In genomic region chr2:32150562-32150923, GRCm38 (mm10) we compare ENCODE assay signal across 9 mouse cellular contexts. TPM values are rescaled to one million over a fixed set of nuclear protein-coding genes. Genes with fewer than 3 reads are reported as not detected.
DNase-seq lines count a peak whose midpoint lies in the region; ATAC-seq and TF ChIP-seq lines count a peak whose summit lies in the region.
"Had no signal": no experiment of that assay in that cellular context is flagged by ENCODE, and none has a peak within 500 bp of the region (broad histone marks: within the 10 kb centered on the region; RNA-seq: fewer than 3 reads in every experiment).

No protein-coding gene starts in this region.

- peaks cover 40% of the 10 kb centered on the region for H3K4me1 ChIP-seq in kidney, embryonic 15.5 days
- H3K4me1 ChIP-seq in bone marrow, adult 2 months (ENCODE audit: control insufficient read depth, insufficient read depth, low read length), result peaks cover 3% of the 10 kb centered on the region
- H3K4me1 ChIP-seq in hindbrain, embryonic 13.5 days (replicated peaks), result peaks cover 47% of the 10 kb centered on the region
- H3K4me1 ChIP-seq in midbrain, embryonic 16.5 days (ENCODE audit: control insufficient read depth, insufficient read depth, low read length), result peaks cover 40% of the 10 kb centered on the region

- no peaks in the 10 kb centered on the region for H3K27me3 ChIP-seq in kidney, embryonic 15.5 days
- no peaks in the 10 kb centered on the region for H3K27me3 ChIP-seq in hindbrain, embryonic 13.5 days
- no peaks in the 10 kb centered on the region for H3K27me3 ChIP-seq in midbrain, embryonic 16.5 days (ENCODE audit: control insufficient read depth, insufficient read depth, low read depth, low read length)

- ATAC-seq in kidney, embryonic 15.5 days (replicated peaks; ENCODE audit: low FRiP score), result no peak
- ATAC-seq in hindbrain, embryonic 13.5 days (ENCODE audit: low FRiP score), result peak; percentile 76
- peak; percentile 79 for ATAC-seq in midbrain, embryonic 16.5 days
- ATAC-seq: activated CD4-positive, CD25-positive, alpha-beta regulatory T cell, adult 4 months had no signal

- TF ChIP-seq CTCF in bone marrow, adult 2 months (IDR thresholded peaks at IDR 0.05; ENCODE audit: control insufficient read depth, insufficient read depth, low read length), result no peak

- peak overlapping the region; percentile 69 for H3K4me2 ChIP-seq in kidney, embryonic 15.5 days
- peak overlapping the region; percentile 100 for H3K4me2 ChIP-seq in hindbrain, embryonic 13.5 days
- H3K4me2 ChIP-seq in midbrain, embryonic 16.5 days (ENCODE audit: low read length), result peak overlapping the region; percentile 100

- intact Hi-C loops in gastrocnemius, postnatal 14 days (cut with DNase I; ENCODE audit: low total_unique reads), result loop anchor here (5.0 kb wide), 1 partner anchor 42 kb away; no protein-coding TSS in a partner anchor

- peak overlapping the region; percentile 99 for H3K27ac ChIP-seq in kidney, embryonic 15.5 days
- H3K27ac ChIP-seq in bone marrow, adult 2 months (ENCODE audit: control insufficient read depth, insufficient read depth, low read depth, low read length, poor library complexity), result peak overlapping the region; percentile 16; the same call in 1 of the 2 replicates
- peak overlapping the region; percentile 100 for H3K27ac ChIP-seq in hindbrain, embryonic 13.5 days
- H3K27ac ChIP-seq in midbrain, embryonic 16.5 days (ENCODE audit: low read length), result peak overlapping the region; percentile 99

- peak overlapping the region; percentile 87 for H3K4me3 ChIP-seq in kidney, embryonic 15.5 days (replicated peaks)
- peak overlapping the region; percentile 64 for H3K4me3 ChIP-seq in bone marrow, adult 2 months (replicated peaks; ENCODE audit: control insufficient read depth, low read depth, low read length)
- H3K4me3 ChIP-seq in hindbrain, embryonic 13.5 days, result peak overlapping the region; percentile 91
- H3K4me3 ChIP-seq in midbrain, embryonic 16.5 days (ENCODE audit: low read depth, low read length), result peak overlapping the region; percentile 93

- no peak for TF ChIP-seq POLR2A in bone marrow, adult 2 months (IDR thresholded peaks at IDR 0.05; ENCODE audit: borderline replicate concordance, control insufficient read depth, low read depth, low read length)

- 8% methylated on average over 7 of the region's 7 CpGs for WGBS in kidney, embryonic 15.5 days
- WGBS in bone marrow, adult 2 months, result 5% methylated on average over 7 of the region's 7 CpGs
- WGBS in hindbrain, embryonic 13.5 days, result 5% methylated on average over 7 of the region's 7 CpGs
- 4% methylated on average over 7 of the region's 7 CpGs for WGBS in midbrain, embryonic 16.5 days

- H3K9ac ChIP-seq in kidney, embryonic 15.5 days, result peak overlapping the region; percentile 99
- H3K9ac ChIP-seq in hindbrain, embryonic 13.5 days, result peak overlapping the region; percentile 100
- H3K9ac ChIP-seq in midbrain, embryonic 16.5 days (ENCODE audit: low read depth, low read length), result peak overlapping the region; percentile 99

- H3K36me3 ChIP-seq in kidney, embryonic 15.5 days, result no peaks in the 10 kb centered on the region
- H3K36me3 ChIP-seq in hindbrain, embryonic 13.5 days, result no peaks in the 10 kb centered on the region
- no peaks in the 10 kb centered on the region for H3K36me3 ChIP-seq in midbrain, embryonic 16.5 days (ENCODE audit: control insufficient read depth, insufficient read depth, low read length)

- no peaks in the 10 kb centered on the region for H3K9me3 ChIP-seq in kidney, embryonic 15.5 days (replicated peaks)
- H3K9me3 ChIP-seq in hindbrain, embryonic 13.5 days, result no peaks in the 10 kb centered on the region
- no peaks in the 10 kb centered on the region for H3K9me3 ChIP-seq in midbrain, embryonic 16.5 days (replicated peaks; ENCODE audit: control insufficient read depth, low read length, poor library complexity, severe bottlenecking)

- DNase-seq in kidney, adult 9 months, result no peak
- no peak for DNase-seq in spleen, postnatal 36 days (ENCODE audit: low spot score in 2 of 2)
- DNase-seq in cerebellum, postnatal 25 days, result no peak
- no peak for DNase-seq in gastrocnemius, postnatal 14 days

RNA-seq across cellular contexts. Expression of gene Prrc2b, which starts 0.3 kb away (rescaled TPM):
- polyA plus RNA-seq in kidney, embryonic 15.5 days (2015; fragmentation: Nextera tagmentation; extraction: Ambion mirVana), result 49.2 and 49.7 TPM in 2 replicates
- polyA plus RNA-seq in bone marrow, adult 2 months (2011; ENCODE audit: insufficient read depth, insufficient read length, low replicate concordance, missing spikeins), result 32.3 and 44.5 TPM in 2 replicates
- polyA plus RNA-seq in hindbrain, embryonic 13.5 days (2015; fragmentation: Nextera tagmentation; extraction: Ambion mirVana), result 65.8 and 68.8 TPM in 2 replicates
- polyA plus RNA-seq in midbrain, embryonic 16.5 days (2015; fragmentation: Nextera tagmentation; extraction: Ambion mirVana), result 69.8 and 77.9 TPM in 2 replicates
- total RNA-seq in gastrocnemius, postnatal 14 days (2021), result 10 to 100 TPM; 79.2 to 83.9 TPM

RNA-seq across cellular contexts. Expression of gene Plpp7, which starts 55.2 kb away (rescaled TPM):
- 4.4 and 7.1 TPM in 2 replicates for polyA plus RNA-seq in kidney, embryonic 15.5 days (2015; fragmentation: Nextera tagmentation; extraction: Ambion mirVana)
- not detected in 2 replicates for polyA plus RNA-seq in bone marrow, adult 2 months (2011; ENCODE audit: insufficient read depth, insufficient read length, low replicate concordance, missing spikeins)
- polyA plus RNA-seq in hindbrain, embryonic 13.5 days (2015; fragmentation: Nextera tagmentation; extraction: Ambion mirVana), result 21.6 and 21.7 TPM in 2 replicates
- 25.0 and 28.4 TPM in 2 replicates for polyA plus RNA-seq in midbrain, embryonic 16.5 days (2015; fragmentation: Nextera tagmentation; extraction: Ambion mirVana)
- total RNA-seq in gastrocnemius, postnatal 14 days (2021), result 100 to 1,000 TPM in 1 of 2 experiments, 10 to 100 TPM in 1; 87.5 to 102 TPM
- polyA plus RNA-seq: activated CD4-positive, CD25-positive, alpha-beta regulatory T cell, adult 4 months had no signal

Comparison
In these comparisons a context has a peak if more than half of its experiments do, and no peak if none do; other contexts are left out.
1. H3K27ac ChIP-seq: peak in every context shown above with its lines; median percentile 100 in hindbrain, embryonic 13.5 days; 99 in kidney, embryonic 15.5 days; 99 in midbrain, embryonic 16.5 days; 16 in bone marrow, adult 2 months.